Mouse (Mus musculus): ENCODE data around the gene Arid5b.

DNA sequence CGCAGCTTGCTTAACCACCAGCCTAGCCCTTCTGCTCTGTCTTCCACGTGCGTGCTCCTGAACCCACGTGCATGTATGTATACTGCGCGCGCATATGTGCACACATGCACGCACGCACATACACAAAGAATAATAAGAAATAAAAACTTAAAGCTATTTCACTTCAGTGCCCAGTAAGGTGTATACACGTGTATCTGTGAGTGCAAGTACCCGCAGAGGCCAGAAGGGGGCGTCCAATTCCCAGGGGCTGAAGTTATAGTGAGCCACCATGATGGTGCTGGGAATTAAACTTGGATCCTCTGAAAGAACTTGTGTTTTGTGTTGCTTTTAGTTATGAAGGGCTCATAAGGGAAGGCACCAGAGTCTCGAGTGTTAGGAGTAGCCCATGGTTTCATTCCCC lies 227.7 kb downstream of the Arid5b start:
- TF ChIP-seq POLR2A (IDR thresholded peaks at IDR 0.05; ENCODE audit: low read depth, low read length) (no peak), CTCF (IDR thresholded peaks at IDR 0.05; ENCODE audit: extremely low read depth, insufficient read depth, insufficient read length, insufficient replicate concordance) (no peak)
